Mouse (Mus musculus) ES-Bruce4 (cell line): ENCODE measurements around the gene Cdkal1.

ENCODE experiments used
- CTCF ChIP-seq: IDR thresholded peaks from one replicate; pipeline ENCODE4 v1.8.1; 2011; ENCODE audit warnings: low read depth, low read length
- POLR2A ChIP-seq: IDR thresholded peaks from one replicate; pipeline ENCODE4 v1.8.1; 2011; ENCODE audit warnings: low read length; ENCODE audit not compliant: insufficient read depth

GRCm38 (mm10) chr13:29759691-29760467 lies 95.6 kb downstream of the Cdkal1 start:
- no peak for TF ChIP-seq CTCF
- no peak for TF ChIP-seq POLR2A
